Mouse (Mus musculus) erythroid progenitor cell, adult 5-6 weeks (primary cell): ENCODE results near the gene Aipl1. TPM values are rescaled to one million over a fixed set of nuclear protein-coding genes. Genes with fewer than 3 reads are reported as not detected.
A peak's percentile ranks its signal among the peaks of the same experiment; 100 is the strongest.

ENCODE experiments used
- ATAC-seq: replicated peaks from 2 replicates; pipeline ENCODE4 v1.8.0; 2016; ENCODE audit warnings: moderate number of reproducible peaks, mild to moderate bottlenecking, moderate TSS enrichment, inconsistent platforms; ENCODE audit not compliant: poor library complexity, low FRiP score, severe bottlenecking
- total RNA-seq, 2 experiments: library from RNA; stranded (forward) in 1 of 2; stranded (reverse) in 1 of 2; fragments of 150-400 nt in 1 of 2; fragments of 186-747, 209-891 nt in 1 of 2; gene quantifications; 2 replicates each; pipeline versions ENCODE4 v1.2.3 to v1.2.4; 2015 to 2017; ENCODE audit warnings: low replicate concordance in 2 of 2

The Aipl1 gene
- total RNA-seq (2015; ENCODE audit: low replicate concordance) (not detected in 2 replicates), total RNA-seq (2017; ENCODE audit: low replicate concordance) (not detected in 2 replicates)

- no peak for ATAC-seq
Observed at GRCm38 (mm10) chr11:72037409-72037808, at the start of gene Aipl1. Aipl1 (minus strand) TSS chr11:72037509.

- no peak for ATAC-seq
Observed at GRCm38 (mm10) chr11:72086251-72087046, 49.1 kb upstream of the Aipl1 start.

GRCm38 (mm10) chr11:72084337-72084736 lies 47.0 kb upstream of the Aipl1 start:
- ATAC-seq: no peak

- no peak for ATAC-seq
Observed at GRCm38 (mm10) chr11:72082601-72083000, 45.3 kb upstream of the Aipl1 start.

- ATAC-seq: no peak
Observed at GRCm38 (mm10) chr11:72080461-72080860, 43.2 kb upstream of the Aipl1 start.

- no peak for ATAC-seq
Observed at GRCm38 (mm10) chr11:72078647-72079046, 41.3 kb upstream of the Aipl1 start.

GRCm38 (mm10) chr11:72078056-72078455 lies 40.7 kb upstream of the Aipl1 start:
- no peak for ATAC-seq

GRCm38 (mm10) chr11:72074230-72074629 lies 36.9 kb upstream of the Aipl1 start:
- ATAC-seq: no peak

- ATAC-seq: no peak
Observed at GRCm38 (mm10) chr11:72072331-72072905, 35.1 kb upstream of the Aipl1 start.

- no peak for ATAC-seq
Observed at GRCm38 (mm10) chr11:72070733-72071132, 33.4 kb upstream of the Aipl1 start.

GRCm38 (mm10) chr11:72068026-72068425 lies 30.7 kb upstream of the Aipl1 start:
- ATAC-seq: no peak

- no peak for ATAC-seq
Observed at GRCm38 (mm10) chr11:72067326-72067725, 30.0 kb upstream of the Aipl1 start.

GRCm38 (mm10) chr11:72066330-72066729 lies 29.0 kb upstream of the Aipl1 start:
- ATAC-seq: 0 out of 2 replicates have a peak, but pooled peaks have one; percentile 37

- no peak for ATAC-seq
Observed at GRCm38 (mm10) chr11:72065103-72065502, 27.8 kb upstream of the Aipl1 start.

GRCm38 (mm10) chr11:72064414-72064813 lies 27.1 kb upstream of the Aipl1 start:
- ATAC-seq: no peak

- no peak for ATAC-seq
Observed at GRCm38 (mm10) chr11:72061093-72061620, 23.8 kb upstream of the Aipl1 start.

- ATAC-seq: no peak
Observed at GRCm38 (mm10) chr11:72060416-72060815, 23.1 kb upstream of the Aipl1 start.

- ATAC-seq: no peak
Observed at GRCm38 (mm10) chr11:72057166-72057565, 19.9 kb upstream of the Aipl1 start.

GRCm38 (mm10) chr11:72055176-72055575 lies 17.9 kb upstream of the Aipl1 start:
- ATAC-seq: no peak

- ATAC-seq: peak; percentile 57; the same call in 1 of the 2 replicates
Observed at GRCm38 (mm10) chr11:72052636-72053035, 15.3 kb upstream of the Aipl1 start.

- no peak for ATAC-seq
Observed at GRCm38 (mm10) chr11:72052221-72052620, 14.9 kb upstream of the Aipl1 start.
